Mouse (Mus musculus): Measurements from ENCODE around the gene Psg16. TPM values are rescaled to one million over a fixed set of nuclear protein-coding genes. Genes with fewer than 3 reads are reported as not detected.
A peak's percentile ranks its signal among the peaks of the same experiment; 100 is the strongest.
"Not testable (repeated sequence)": the region's sequence is repeated elsewhere in the genome, so short reads cannot be mapped to it uniquely, and the experiment has no call there.

Psg16 gene
- polyA plus RNA-seq, 1 experiment from 2014 or later: 0.03 TPM

DNA sequence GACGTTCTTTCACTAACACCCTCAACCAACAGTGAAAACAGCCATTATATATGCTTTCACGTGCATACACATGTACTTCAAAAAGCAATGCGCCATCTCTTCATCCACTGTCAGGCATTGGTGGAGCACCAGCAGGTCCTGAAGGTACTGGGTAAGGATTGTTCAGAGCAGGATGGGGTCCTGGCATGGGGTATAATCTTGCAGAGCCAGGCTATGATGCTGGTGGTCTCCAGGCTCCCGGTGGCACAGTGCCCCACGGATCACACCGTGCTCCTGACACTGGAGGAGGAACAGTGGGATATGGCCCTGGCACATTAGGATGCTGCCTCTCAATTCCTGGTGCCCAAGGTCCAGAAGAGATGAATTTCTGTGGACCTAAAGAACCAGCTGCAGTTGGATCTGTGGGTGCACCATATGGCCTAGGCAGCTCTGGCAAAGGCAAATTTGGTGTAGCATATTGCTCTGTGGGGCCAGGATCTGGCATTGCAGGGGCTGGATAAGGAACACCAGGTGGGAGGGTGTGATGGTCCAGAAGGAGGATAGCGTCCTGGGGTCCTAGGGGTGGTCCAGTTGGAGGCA lies 4.3 kb downstream of the Psg16 start:
- WGBS: 81% methylated on average over 7 of the region's 7 CpGs
- no peaks in the 10 kb centered on the region for H3K36me3 ChIP-seq
- H3K27me3 ChIP-seq (ENCODE audit: insufficient read depth, poor library complexity, severe bottlenecking): no peaks in the 10 kb centered on the region
- H3K4me1 ChIP-seq: no peaks in the 10 kb centered on the region
- DNase-seq (ENCODE audit: low spot score): peak; percentile 71
- no peak overlapping the region for H3K27ac ChIP-seq
- no peak overlapping the region for H3K4me3 ChIP-seq
- H3K9me3 ChIP-seq: no peaks in the 10 kb centered on the region

- Histone ChIP-seq H3K27ac (no peak overlapping the region), H3K27me3 (ENCODE audit: insufficient read depth, poor library complexity, severe bottlenecking) (no peaks in the 10 kb centered on the region), H3K9me3 (no peaks in the 10 kb centered on the region; the same call in 1 of the 2 replicates), H3K4me1 (no peaks in the 10 kb centered on the region), H3K36me3 (no peaks in the 10 kb centered on the region), H3K4me3 (no peak overlapping the region)
- WGBS: 81% methylated on average over 4 of the region's 4 CpGs
- no peak for DNase-seq (ENCODE audit: low spot score)
Observed at GRCm38 (mm10) chr7:17082766-17083165, 8.9 kb downstream of the Psg16 start.

GRCm38 (mm10) chr7:17087731-17088130 lies 13.9 kb downstream of the Psg16 start:
- H3K27ac ChIP-seq: no peak overlapping the region
- no peak overlapping the region for H3K4me3 ChIP-seq
- no peaks in the 10 kb centered on the region; the same call in 1 of the 2 replicates for H3K9me3 ChIP-seq
- no peaks in the 10 kb centered on the region for H3K27me3 ChIP-seq (ENCODE audit: insufficient read depth, poor library complexity, severe bottlenecking)
- no peaks in the 10 kb centered on the region for H3K36me3 ChIP-seq
- H3K4me1 ChIP-seq: no peaks in the 10 kb centered on the region
- no peak for DNase-seq (ENCODE audit: low spot score)
- 70% methylated on average over 3 of the region's 3 CpGs for WGBS

GRCm38 (mm10) chr7:17090058-17090585 lies 16.3 kb downstream of the Psg16 start:
- H3K27ac ChIP-seq: no peak overlapping the region
- H3K4me3 ChIP-seq: no peak overlapping the region
- DNase-seq (ENCODE audit: low spot score): no peak
- H3K4me1 ChIP-seq: no peaks in the 10 kb centered on the region
- H3K27me3 ChIP-seq (ENCODE audit: insufficient read depth, poor library complexity, severe bottlenecking): no peaks in the 10 kb centered on the region
- H3K36me3 ChIP-seq: no peaks in the 10 kb centered on the region
- WGBS: 52% methylated on average over 3 of the region's 3 CpGs
- H3K9me3 ChIP-seq: no peaks in the 10 kb centered on the region

GRCm38 (mm10) chr7:17091280-17091679 lies 17.4 kb downstream of the Psg16 start:
- no peak overlapping the region for H3K27ac ChIP-seq
- H3K4me1 ChIP-seq: no peaks in the 10 kb centered on the region
- no peaks in the 10 kb centered on the region for H3K9me3 ChIP-seq
- H3K4me3 ChIP-seq: no peak overlapping the region
- no peak for DNase-seq (ENCODE audit: low spot score)
- no peaks in the 10 kb centered on the region for H3K27me3 ChIP-seq (ENCODE audit: insufficient read depth, poor library complexity, severe bottlenecking)
- no peaks in the 10 kb centered on the region for H3K36me3 ChIP-seq
- 5% methylated on average over 1 of the region's 1 CpGs for WGBS

DNA sequence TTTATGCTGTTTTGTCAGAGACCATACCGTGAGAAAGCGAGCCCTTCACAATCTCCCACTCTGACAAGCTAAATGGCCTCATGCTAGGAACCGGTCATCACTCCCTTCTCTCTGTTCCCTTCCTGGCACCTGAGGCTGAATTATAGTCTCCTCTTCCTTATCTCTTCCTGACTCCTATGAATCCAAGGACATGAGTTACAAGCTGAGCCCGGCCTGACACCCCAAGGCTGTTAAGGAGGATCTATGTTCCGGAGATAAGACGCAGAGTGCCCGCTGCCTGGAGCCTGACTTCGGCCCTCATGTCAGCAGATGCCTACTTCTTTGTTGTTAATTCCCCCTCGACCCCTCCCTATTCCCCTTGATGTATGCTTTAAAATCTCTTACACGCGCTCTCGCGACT lies 27.8 kb downstream of the Psg16 start:
- not testable (repeated sequence) for H3K36me3 ChIP-seq; H3K4me1 ChIP-seq; H3K27ac ChIP-seq; H3K9me3 ChIP-seq; H3K4me3 ChIP-seq; H3K27me3 ChIP-seq (ENCODE audit: insufficient read depth, poor library complexity, severe bottlenecking)
- 82% methylated on average over 13 of the region's 13 CpGs for WGBS
- DNase-seq (ENCODE audit: low spot score): peak; percentile 46

- 64% methylated on average over 1 of the region's 1 CpGs for WGBS
- Histone ChIP-seq H3K4me3 (no peak overlapping the region), H3K36me3 (no peaks in the 10 kb centered on the region), H3K9me3 (0 out of 2 replicates have a peak, but pooled peaks cover 2% of the 10 kb centered on the region), H3K27ac (no peak overlapping the region), H3K4me1 (no peaks in the 10 kb centered on the region), H3K27me3 (ENCODE audit: insufficient read depth, poor library complexity, severe bottlenecking) (no peaks in the 10 kb centered on the region)
- no peak for DNase-seq (ENCODE audit: low spot score)
Observed at GRCm38 (mm10) chr7:17135307-17135706, 61.5 kb downstream of the Psg16 start.

- DNase-seq (ENCODE audit: low spot score): no peak
- WGBS: 71% methylated on average over 2 of the region's 2 CpGs
- Histone ChIP-seq H3K4me3 (no peak within 1 kb of the TSS), H3K27ac (no peak within 1 kb of the TSS), H3K4me1 (no peaks in the 10 kb centered on the region), H3K27me3 (ENCODE audit: insufficient read depth, poor library complexity, severe bottlenecking) (no peaks in the 10 kb centered on the region), H3K9me3 (peaks cover 15% of the 10 kb centered on the region), H3K36me3 (no peaks in the 10 kb centered on the region)
Observed at GRCm38 (mm10) chr7:17149931-17150330, 76.1 kb downstream of the Psg16 start, which contains the start of gene Ceacam3. Ceacam3 (plus strand) TSS chr7:17150282.

- Histone ChIP-seq H3K27ac (no peak overlapping the region), H3K9me3 (0 out of 2 replicates have a peak, but pooled peaks cover 11% of the 10 kb centered on the region), H3K4me3 (no peak overlapping the region), H3K36me3 (no peaks in the 10 kb centered on the region), H3K4me1 (no peaks in the 10 kb centered on the region), H3K27me3 (ENCODE audit: insufficient read depth, poor library complexity, severe bottlenecking) (no peaks in the 10 kb centered on the region)
- WGBS: 33% methylated on average over 2 of the region's 2 CpGs
- no peak for DNase-seq (ENCODE audit: low spot score)
Observed at GRCm38 (mm10) chr7:17155634-17156033, 81.8 kb downstream of the Psg16 start.

DNA sequence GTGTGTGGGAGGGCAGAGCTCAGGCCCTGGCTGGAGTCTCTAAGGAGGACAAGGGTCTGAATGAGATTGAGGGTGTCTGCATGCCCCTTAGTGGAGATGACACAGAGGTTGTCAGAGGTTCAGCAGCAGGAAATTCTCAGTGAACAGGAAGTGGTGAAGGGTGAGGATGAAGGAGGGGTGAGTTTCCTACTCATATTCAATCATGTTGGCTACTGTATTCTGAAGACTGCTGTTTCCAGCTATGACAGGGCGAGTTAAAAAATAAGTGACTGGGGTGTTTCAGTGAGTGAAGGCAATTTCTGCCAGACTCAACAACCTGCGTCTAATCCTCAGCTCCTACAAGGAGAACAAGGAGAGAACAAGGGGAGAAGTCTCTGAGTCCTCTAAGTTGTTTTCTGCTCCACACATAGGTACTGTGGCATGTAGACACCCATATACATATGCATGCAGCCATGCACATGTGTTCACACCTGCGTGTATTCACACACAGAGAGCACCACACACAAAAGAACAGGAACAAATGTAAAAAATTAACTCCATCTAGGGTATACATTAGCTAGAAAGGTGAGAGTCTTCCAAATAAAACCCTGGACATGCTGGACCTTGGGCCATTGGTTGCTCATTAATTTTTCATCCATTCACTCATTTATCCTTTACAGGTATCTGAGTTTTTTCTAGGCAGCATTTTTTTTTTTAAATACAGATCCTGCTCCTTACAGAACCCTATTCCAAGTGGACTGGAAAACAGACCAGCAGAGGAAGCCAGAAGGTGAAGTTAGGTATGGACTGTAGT lies 83.2 kb downstream of the Psg16 start:
- Histone ChIP-seq H3K27ac (no peak overlapping the region), H3K36me3 (no peaks in the 10 kb centered on the region), H3K4me3 (no peak overlapping the region), H3K9me3 (peaks cover 11% of the 10 kb centered on the region; the same call in 1 of the 2 replicates), H3K27me3 (ENCODE audit: insufficient read depth, poor library complexity, severe bottlenecking) (no peaks in the 10 kb centered on the region), H3K4me1 (no peaks in the 10 kb centered on the region)
- WGBS: 64% methylated on average over 3 of the region's 3 CpGs
- DNase-seq (ENCODE audit: low spot score): no peak

DNA sequence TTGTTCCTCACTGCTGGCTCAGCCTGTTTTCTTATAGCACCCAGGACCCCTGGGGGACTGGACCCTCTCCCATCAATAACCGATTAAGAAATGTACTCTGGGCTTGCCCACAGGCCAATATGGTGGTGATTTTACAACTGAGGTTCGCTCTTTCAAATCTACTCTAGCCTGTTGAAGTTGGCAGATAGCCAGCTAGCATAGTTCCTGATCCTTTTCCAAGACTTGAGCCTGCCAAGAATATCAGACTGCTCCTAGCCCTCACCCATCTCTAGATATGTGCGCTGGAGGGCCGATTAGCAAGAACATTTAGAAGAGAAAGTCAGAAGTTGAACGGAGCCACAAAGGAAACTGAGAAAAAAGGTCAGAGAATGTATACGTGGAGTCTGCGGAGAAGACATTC lies 85.2 kb downstream of the Psg16 start:
- DNase-seq (ENCODE audit: low spot score): no peak
- no peak overlapping the region for H3K4me3 ChIP-seq
- peaks cover 9% of the 10 kb centered on the region; the same call in 1 of the 2 replicates for H3K9me3 ChIP-seq
- H3K36me3 ChIP-seq: no peaks in the 10 kb centered on the region
- H3K27ac ChIP-seq: no peak overlapping the region
- WGBS: 69% methylated on average over 7 of the region's 7 CpGs
- no peaks in the 10 kb centered on the region for H3K27me3 ChIP-seq (ENCODE audit: insufficient read depth, poor library complexity, severe bottlenecking)
- no peaks in the 10 kb centered on the region for H3K4me1 ChIP-seq

GRCm38 (mm10) chr7:17171827-17172226 lies 98.0 kb downstream of the Psg16 start:
- Histone ChIP-seq H3K27ac (no peak overlapping the region), H3K4me3 (no peak overlapping the region), H3K4me1 (no peaks in the 10 kb centered on the region), H3K27me3 (ENCODE audit: insufficient read depth, poor library complexity, severe bottlenecking) (no peaks in the 10 kb centered on the region), H3K9me3 (peaks cover 7% of the 10 kb centered on the region; the same call in 1 of the 2 replicates), H3K36me3 (no peaks in the 10 kb centered on the region)
- no peak for DNase-seq (ENCODE audit: low spot score)
- WGBS: 79% methylated on average over 4 of the region's 4 CpGs
